Mouse (Mus musculus) erythroblast, embryonic 14.5 days (primary cell): ENCODE data around the gene Pde4d.

Source experiments
- GATA1 ChIP-seq: IDR thresholded peaks from 2 replicates; pipeline ENCODE4 v1.6.1; 2012; ENCODE audit warnings: low read length, inconsistent platforms, mixed read lengths
- TAL1 ChIP-seq: IDR thresholded peaks from 3 replicates; pipeline ENCODE4 v1.6.1; 2012; ENCODE audit warnings: low read length, inconsistent platforms, mixed read lengths

DNA sequence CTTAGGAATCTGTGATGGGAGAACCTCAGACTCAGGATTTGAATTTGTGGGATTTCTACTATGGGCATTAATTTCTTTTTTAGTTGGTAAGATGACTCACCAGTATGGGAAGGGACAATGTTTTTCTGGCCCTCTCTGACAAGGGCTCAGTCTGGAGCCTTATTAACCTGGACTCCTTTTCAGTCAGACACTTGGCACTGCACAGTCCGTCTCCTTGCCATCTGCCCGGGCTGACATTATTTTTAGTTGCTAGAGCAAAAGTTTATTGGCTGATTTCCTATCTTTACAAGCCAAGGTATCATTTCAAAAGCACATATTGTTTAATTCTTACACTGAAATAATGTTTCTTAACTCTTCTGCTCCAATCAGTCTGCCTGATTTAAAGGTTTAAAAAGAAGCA, 1258.6 kb downstream of the Pde4d start:
- no peak for TF ChIP-seq TAL1
- TF ChIP-seq GATA1 = no peak
